Mouse (Mus musculus) ZHBTc4 (cell line): ENCODE measurements around the gene Btrc.

Source experiments
- DNase-seq: peaks from one replicate; pipeline ENCODE4 v3.0.0-alpha.2; 2011; ENCODE audit warnings: low read depth, low spot score

The Btrc gene

DNA sequence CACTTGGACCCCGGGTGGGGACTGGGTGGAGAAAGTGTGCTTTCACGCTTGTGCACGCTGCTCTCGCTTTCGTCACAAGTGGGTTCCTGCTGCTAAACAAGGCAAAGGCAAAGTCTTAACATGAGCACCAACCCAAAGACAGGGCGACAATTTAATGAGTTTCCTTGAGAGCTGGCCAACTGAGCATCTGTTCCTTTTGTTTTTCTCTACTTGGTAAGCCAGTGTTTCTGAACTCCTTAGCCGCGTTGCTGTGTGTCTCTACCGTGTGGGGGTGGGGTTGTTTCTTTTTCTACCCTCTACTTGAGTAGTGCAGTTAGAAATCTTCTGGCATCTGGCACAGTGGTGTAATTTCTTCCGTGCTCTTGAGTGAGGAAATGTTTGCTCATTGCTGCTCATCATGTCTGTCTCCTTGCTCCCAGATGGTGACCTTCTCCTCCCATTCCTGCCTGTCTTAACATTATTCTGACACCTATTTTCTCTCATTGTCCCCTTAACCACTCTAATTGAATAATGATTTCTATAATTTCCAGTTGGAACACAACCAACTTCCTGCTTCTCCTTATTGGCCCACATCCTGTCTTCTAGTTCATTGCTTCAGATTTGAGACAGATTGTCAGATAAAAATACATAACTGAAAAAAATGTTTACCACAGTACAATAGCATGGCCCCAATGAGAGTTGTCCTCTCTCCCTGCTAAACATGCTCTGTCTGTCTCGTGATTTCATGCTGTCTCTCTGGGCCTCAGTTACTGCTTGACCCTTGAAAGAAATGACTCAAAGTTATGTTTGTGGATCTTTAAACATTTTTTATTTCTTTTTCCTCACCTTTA is 109.4 kb downstream of the Btrc start:
- DNase-seq, result no peak

DNA sequence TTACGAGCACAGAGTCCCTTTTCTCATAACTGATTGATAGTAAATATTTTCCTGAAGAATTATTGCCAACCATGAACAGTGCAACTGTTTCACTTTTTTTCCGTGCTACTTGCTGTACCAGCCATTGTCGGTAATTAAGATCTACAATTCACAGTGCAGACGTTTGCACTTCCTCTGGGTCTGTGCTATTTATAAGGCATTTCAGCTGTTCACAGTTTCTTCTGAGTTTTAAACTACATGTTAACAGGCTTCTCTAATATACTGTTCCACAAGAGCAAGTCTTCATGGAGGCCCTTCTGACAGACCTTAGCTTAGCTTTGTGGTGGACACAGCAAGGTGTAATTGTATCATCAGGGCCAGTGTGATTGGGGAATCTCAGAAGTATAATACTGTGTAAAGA is 111.2 kb downstream of the Btrc start:
- DNase-seq, result no peak

DNA sequence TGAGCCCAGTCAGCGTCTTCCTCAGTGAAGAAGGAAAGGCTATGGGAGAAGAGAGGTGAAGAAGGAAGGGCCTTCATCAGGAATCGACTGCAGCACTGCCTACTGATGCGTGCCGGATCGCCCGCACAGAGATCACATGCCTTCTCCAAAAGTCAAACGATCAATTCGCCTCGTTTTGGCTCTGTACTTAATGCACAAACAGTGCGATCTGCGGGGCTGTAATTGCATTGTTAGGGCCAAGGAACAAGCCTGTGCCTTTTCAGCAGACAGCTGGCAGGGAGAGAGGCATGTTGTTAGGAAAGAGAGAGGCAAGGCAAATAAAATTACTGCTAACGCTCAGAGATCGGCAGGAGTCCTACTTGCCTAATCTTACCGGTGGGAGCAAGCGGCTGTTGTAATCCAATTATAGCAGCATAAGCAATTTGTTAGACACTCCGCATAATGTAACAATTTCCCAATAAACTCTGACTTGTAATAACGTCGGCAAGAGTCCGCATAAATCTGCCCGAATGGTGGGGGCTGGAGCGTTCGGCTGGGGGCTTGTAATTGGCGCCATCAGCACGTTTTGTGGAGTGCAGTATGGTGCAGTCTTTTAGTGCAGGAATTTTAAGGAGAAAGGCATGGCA is 112.5 kb downstream of the Btrc start:
- peak; percentile 29 for DNase-seq

DNA sequence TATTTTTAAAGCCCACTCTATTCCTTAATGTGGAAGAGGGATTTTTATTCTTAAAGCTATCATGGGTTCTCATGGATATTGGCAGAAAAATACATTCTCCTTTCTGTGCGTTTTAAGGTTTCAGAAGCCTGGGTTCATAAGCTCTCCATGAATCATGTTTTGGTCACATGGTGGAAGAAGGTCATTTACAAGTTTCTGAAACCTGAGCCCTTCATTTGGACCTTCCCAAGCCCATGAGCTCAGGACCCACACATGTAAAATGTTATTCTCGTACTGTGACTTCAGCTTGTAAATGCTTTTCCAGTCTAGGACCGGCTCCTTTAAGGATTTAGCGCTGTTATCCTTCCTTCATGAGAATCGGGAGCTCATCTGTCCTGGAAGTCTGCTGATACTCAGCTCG is 116.0 kb downstream of the Btrc start:
- DNase-seq, result no peak

DNA sequence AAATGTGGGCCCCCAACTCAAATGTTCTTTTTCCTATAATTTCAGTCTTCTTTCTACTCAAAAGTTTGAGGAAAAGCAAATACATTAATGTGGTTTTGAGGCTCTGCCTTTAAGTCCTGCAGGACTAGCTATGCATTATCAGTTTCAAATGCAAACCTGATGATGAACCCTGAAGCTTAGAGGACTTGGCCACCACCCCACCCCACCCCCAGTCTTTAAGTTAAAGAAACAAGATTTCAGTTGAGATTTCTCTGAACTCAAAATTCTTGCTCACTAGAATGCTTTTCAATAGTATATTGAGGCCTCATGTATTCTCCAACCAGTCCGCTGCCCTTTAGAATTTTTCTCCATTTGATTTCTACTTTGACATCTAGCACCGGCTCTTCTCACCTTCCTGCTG is 117.0 kb downstream of the Btrc start:
- no peak for DNase-seq

DNA sequence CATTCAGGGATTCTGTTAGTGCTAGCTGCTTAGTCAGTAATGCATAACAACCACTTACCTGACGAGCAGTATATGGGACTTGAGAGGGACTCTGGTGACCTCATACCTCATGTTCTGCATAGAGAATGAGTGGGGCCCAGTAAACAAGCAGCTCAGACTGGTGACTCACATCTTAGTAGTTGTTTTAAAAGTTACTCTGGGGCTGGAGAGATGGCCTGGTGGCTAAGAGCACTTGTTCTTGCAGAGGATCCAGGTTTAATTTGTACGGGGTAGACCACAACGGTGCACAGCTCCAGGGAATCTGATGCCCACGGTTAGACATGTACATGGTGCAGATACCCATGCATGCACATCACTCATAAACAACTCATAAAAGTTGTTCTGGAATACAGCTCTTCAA is 117.4 kb downstream of the Btrc start:
- DNase-seq, result no peak

DNA sequence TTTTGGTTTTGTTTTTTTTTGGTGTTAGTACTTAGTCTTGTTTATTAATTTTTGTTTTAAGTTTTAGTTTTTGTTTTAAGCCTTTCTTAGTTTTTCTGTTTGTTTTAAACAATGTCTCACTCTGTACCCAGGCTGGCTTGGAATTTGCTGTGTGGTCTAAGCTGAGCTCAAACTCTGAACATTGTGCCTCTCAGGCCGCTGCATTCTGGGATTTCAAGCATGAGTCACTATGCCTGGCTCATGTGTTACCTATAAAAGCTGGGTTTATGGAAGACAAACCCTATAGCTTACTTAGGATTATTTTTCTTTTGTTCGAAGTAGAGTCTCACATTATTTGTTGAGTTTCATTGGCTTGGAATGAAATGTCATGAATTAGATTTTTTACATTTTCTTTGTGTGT is 119.9 kb downstream of the Btrc start:
- no peak for DNase-seq

DNA sequence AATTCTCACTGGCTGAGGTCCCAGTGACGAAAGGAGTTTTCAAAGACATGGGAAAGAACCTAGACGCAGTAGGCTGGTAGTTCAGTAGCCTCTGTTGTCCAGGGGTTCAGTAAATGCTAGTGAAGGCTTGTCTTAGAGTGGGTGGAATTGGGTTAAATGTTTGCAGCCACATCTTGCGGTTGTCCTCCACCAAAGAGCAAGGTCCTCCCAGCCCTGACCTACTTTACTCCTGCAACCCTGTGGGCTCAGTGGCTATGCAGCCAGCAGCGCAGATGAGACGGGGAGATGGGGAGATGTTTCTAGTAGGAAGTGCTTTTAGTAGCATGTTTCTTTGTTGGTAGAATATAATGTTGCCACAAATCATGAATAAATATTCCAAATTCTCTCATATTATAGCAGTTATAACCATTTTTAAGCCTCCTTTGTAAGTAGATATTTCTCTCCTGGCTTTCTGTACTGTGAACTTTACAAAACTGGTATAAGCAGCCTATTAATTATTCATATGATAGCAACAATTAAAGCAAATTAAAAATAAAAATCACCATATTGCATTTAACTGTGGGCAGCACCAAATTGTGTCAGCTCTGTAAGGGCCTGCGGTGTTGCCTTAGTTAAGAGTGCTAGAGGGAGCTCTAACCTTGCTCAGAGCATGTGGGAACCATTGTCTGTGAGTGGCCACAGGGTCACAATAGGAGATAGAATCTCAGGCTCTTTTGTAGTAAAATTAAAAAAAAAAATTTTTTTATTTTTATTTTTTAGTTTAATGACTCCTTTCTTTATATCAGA is 122.9 kb downstream of the Btrc start:
- DNase-seq, result no peak

DNA sequence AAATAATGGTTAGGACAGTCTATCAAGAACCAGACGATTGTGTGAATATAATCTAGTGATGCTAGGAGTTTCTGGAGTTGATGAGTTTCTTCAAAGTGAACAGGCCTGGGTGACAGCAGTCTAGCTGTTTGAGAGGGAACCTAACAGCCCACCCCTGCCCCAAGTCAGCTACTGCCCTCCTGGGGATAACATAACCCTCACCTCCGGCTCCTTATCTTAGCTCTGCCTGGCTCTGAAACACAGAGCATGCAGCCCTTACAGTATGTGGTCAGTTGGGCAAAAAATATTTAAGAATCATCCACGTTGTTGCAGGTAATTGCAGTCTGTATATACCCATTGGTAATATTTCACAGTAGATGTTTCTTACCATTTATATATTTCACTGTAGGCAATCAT is 123.5 kb downstream of the Btrc start:
- no peak for DNase-seq

DNA sequence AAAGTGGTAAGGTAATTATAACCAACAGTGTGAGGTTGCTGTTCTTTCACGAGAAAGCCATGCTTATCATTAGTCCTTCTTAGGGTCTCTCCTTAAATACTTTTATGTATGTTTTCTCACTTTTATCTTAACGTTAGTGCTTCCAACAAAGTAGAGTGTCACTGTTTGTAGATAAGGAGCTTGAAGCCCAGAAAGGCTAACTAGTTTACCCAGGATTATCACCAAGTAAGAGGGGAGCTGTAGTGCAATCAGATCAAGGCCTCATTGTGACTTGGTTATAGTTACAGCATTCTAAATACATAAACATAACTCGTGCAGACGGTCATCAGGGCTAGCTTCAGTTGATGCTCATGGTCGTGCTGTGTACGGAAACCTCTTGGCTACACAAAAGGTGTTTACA is 126.4 kb downstream of the Btrc start:
- no peak for DNase-seq

DNA sequence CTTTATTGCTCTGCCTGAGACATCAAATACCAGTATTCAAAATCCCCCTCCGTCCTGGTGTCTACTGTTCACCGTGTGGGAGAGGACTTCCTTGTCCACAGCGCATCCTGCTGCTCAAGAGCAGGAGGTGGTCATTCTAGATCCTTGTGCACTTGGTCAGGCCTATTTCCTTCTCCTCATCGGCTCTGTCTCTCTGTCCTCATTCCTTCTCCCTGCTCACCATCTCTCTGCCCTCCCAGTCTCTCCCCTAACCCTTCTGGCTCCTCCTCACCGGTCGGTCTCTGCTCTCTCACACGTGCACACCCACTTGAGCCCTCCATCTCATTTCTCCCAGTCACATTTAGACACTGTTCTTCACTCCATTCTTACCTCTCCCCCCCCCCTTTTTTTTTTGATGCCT is 127.7 kb downstream of the Btrc start:
- DNase-seq, result no peak

DNA sequence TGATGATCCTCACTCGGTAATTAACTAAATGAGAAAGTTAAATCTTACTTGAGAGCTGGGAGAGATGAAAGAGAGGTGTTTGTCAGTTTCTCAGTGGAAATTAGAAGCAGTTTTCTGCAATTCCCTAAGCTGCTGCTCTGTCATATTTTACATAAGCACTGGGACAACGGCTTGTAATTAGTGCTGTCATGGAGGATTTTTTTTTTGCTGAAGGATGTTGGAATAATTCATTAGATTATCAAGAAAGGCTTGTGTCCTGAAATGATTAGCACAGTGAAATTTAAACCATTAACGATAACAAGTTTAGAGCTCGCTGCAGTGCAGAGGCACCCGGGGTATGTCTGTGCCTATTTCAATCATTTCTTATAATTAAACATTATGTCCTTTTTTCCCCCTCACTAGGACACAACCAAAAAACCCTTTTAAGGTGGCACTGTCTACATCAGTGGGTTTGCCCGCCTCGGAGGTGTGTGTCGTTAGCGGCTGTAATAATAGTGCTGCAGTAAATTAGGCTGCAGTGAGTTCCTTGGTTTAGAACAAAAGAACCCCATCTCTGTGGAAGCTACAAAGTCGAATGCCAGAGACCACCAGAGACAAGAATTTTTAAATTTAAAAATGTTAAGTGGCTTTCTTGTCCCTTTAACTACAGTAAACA is 130.7 kb downstream of the Btrc start:
- DNase-seq, result no peak

DNA sequence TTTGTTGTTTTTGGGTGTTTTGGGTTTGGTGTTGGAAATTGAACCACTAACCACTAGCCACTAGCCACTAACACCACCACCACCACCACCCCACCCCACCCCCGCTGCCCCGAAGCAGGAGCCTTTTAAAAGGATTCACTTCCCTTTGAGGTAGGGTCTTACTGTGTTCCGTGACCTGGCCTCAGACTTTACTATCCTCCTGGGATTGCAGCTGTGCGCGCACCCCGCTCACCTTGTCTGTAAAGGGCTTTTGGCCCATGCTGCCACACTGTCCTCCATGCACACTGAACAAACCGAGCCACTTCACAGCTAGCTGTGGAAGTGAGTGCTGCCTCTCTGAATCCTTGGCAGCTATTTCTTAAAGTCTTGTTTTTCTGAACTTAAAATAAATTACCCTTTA is 141.9 kb downstream of the Btrc start:
- DNase-seq, result no peak

DNA sequence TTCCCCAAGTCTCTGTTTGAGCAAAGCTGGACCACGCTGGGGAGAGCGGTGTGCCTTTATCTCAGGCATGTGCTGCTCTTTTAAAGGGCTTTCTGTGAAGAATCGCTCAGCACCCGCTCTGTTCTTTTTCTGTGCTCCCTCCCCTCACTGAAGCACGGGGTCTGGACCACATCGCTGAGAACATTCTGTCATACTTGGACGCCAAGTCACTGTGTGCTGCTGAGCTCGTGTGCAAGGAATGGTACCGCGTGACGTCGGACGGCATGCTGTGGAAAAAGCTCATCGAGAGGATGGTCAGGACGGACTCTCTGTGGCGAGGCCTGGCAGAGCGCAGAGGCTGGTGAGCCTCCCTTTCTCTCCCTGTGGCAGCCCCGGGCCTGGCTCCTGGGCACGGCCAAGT is 144.0 kb downstream of the Btrc start:
- no peak for DNase-seq

DNA sequence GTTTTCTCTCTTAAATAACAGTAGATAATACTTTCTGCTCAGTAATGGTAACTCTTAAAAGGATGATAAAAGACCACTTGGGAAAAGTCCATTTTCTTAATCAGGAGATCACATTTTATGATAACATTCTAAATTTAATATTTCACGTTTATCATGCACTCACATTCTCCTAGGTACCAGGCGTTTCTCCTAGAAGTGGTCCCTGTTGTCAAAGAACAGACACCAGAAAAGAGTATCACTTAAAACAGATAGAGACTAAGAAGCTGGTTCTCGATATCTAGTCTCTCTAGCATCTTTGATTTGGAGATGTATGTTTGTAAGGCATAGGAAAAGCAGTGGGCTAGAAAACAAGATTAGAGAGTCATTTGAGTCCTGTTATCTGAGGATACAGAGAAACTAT is 147.1 kb downstream of the Btrc start:
- DNase-seq, result no peak

DNA sequence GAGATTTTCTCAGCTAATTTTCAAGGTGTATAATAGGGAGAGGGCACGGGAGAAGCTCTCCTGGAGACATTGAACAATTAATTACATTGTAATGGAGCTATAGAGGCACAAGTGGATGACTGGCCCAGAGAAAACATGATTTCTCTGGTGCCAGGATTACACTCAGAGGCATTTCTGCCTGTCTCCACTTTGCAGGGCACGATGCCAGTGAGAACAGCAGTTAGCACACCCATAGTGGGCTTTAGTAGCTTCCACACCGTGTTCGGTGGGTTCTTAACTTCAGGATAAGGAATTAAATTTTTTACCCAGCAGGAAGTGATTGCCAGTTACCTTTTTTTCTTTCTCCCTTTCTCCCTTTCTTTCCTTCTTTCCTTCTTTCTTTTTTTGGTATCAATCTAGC is 147.9 kb downstream of the Btrc start:
- no peak for DNase-seq

DNA sequence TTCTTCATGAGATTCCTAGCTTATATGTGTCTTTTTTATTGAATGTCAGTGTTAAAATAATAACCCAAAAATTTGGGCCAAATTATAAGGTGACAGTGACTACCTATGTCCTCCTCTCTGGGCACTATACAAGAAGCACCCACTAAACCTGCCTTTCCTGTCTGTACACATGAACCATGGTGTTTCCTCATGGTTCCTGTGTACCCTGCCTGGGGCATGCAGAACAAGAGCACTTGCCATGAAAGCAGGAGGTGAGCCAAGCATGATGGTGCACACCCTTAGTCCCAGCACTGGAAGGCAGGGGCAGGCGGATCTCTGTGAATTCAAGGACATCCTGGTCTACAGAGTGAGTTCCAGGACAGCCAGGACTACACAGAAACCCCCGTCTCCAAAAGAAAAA is 151.8 kb downstream of the Btrc start:
- DNase-seq, result no peak

DNA sequence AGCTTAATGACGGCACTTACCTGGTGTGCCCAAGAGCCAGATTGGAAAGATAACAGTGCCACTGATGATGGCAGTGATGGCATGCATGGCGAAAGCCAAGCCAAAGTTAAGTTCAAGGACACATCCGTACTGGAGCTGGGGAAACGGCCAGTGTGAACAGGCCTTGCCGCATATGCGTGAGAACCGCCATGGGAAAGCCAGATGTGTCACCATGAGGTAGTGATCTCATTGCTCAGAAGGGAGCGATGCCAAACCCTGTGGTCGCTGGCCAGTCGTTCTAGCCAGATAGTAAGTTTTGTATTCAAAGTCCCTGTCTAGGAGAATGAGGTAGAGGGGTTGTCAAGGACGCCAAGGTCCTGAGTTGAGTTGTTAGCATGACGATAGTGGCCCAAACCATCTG is 152.7 kb downstream of the Btrc start:
- no peak for DNase-seq

DNA sequence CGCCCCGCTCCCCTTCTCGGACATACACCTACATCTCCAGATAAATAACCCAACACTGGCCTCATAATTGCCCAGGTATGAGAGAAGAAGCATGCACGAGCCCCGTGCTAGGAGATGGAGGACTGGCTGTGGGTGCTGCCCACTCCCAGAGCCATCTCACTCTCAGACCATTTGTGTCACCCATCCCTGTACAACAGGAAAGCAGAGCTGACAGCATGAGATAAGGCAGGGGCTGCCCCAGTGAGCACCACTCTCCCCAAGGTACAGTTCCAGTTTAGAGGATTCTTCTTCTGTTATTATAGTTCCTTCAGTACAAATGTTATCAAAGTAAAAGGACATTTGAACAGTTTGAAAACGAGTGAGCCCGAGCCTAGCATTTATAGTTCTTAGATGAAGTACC is 163.8 kb downstream of the Btrc start:
- no peak for DNase-seq

DNA sequence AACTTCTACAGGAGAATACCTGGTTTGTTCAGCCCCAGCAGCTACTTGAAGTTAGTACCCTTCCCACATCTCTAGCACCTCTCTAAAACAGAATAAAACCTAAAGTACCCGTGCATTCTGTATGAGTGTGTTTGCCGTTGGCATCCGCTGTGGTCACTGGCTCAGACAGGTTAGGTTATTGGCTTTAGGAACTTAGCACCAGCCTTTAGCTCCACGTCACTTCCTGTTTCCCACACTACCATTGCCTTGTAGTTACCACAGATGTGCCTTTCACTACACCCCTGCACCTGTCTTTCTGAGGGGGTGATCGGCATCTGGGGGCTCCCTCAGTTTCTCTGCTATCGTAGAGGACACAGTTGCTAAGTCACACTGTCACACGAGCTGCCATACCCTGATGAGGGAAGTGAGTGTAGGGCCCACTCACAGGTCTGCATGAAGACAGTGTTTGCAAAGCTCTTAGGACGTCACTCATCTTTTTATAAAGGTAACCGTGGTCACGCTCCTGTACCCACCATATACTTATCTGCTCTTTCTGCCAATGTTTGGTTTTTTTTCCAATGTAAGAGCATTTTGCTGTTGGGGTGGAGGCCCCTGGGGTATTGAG is 164.5 kb downstream of the Btrc start:
- no peak for DNase-seq

DNA sequence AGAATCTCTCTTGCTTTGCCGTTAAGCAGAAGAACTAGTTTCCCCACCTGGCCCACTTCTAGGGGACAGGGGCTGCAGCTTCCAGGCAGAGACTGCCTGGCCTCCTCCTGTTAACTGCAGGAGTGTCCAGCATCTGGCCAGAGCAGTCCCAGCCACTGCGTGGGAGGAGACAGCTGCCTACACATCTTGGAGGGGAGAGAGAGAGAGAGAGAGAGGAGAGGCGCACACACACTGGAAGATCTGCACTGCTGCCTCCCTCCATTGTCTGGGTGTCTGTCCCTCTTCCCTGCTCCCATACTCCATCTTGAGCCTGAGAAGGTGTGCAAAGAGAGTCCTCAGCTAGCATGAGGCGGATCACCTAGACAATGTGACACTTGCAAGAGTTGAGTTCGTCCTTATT is 165.8 kb downstream of the Btrc start:
- no peak for DNase-seq
